Mouse (Mus musculus) forebrain, embryonic 10.5 days (tissue): ENCODE results near the gene Adrb1. TPM values are rescaled to one million over a fixed set of nuclear protein-coding genes. Genes with fewer than 3 reads are reported as not detected.
A peak's percentile ranks its signal among the peaks of the same experiment; 100 is the strongest.

ENCODE experiments used
- DNase-seq: peaks from one replicate; pipeline ENCODE4 v3.0.0-alpha.2; 2017; ENCODE audit warnings: low spot score; ENCODE audit errors: extremely low spot score
- H3K27ac ChIP-seq: fragments of 300-500 bp; sonication (generic); 2 replicates; pipeline ENCODE4 v1.5.1; 2016; ENCODE audit warnings: mild to moderate bottlenecking
- H3K27me3 ChIP-seq: fragments of 300-500 bp; sonication (generic); 2 replicates; pipeline ENCODE4 v1.6.1; 2016; ENCODE audit warnings: mild to moderate bottlenecking; ENCODE audit not compliant: poor library complexity, severe bottlenecking
- H3K36me3 ChIP-seq: fragments of 300-500 bp; sonication (generic); replicated peaks from 2 replicates; pipeline ENCODE4 v1.6.1; 2016; ENCODE audit warnings: mild to moderate bottlenecking, moderate library complexity
- H3K4me1 ChIP-seq: fragments of 300-500 bp; sonication (generic); 2 replicates; pipeline ENCODE4 v1.6.1; 2016
- H3K4me3 ChIP-seq: fragments of 300-500 bp; sonication (generic); 2 replicates; pipeline ENCODE4 v1.5.1; 2016; ENCODE audit warnings: mild to moderate bottlenecking, moderate library complexity
- H3K9me3 ChIP-seq: fragments of 300-500 bp; sonication (generic); 2 replicates; pipeline ENCODE4 v1.6.1; 2016; ENCODE audit warnings: mild to moderate bottlenecking, moderate library complexity
- WGBS: fragments of 180-500 bp; shearing (Covaris S2); methylation state at CpG from one replicate; pipeline ENCODE4 v1.1.7; 2016; 5-methylcytosine and 5-hydroxymethylcytosine counted together
- polyA plus RNA-seq: library from polyadenylated mRNA; unstranded; fragments of >200 nt; fragmentation: Nextera tagmentation; extraction: Ambion mirVana; gene quantifications from 2 replicates; pipeline ENCODE4 v1.2.1, GENCODE M21; 2016

Adrb1 gene
- polyA plus RNA-seq = 0.07 and 0.21 TPM in 2 replicates

DNA sequence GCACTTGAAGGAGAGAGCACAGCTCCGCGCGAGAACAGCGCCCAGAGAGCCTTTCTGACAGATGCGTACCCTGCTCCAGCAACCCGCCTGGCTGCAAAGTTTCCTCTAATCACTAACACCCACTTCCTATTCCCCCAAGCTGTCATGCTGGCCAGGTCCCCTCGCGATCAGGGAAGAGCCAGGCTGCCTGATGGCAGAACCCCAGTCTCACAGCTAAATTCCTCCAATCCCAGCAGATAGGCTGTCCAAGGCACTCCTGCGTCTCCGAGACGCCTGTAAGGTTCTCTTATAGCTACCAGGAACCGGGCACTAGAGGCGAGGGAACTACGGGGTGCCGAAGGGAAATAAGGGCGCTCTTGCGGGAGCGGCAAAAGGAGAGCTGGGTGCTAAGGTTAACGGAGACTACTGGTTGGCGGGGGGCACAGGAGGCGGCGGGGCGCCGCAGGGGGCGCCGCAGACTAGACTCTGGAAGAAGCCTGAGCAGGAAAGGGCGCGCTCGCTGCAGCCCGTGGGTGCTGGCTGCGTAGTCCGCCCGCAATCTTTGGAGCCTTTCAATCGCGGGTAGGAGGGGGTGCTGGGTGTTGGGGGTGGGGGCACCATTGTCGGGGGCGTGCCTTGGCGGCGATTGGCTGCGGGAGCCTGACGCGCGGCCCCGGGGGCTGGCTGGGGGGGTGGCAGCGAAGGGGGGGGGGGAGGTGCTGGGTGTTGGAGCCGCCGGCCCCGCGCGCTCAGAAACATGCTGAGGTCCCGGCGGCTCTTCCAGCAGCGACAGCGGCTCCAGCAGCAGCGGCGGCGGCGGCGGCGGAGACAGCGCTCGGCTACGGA is at the start of gene Adrb1:
Gene Adrb1 (plus strand): TSS at position 813 of the 825 bp plus-strand sequence.
- Histone ChIP-seq H3K4me1 (peaks cover 47% of the 10 kb centered on the region), H3K36me3 (no peaks in the 10 kb centered on the region), H3K27ac (peak within 1 kb of the TSS; percentile 58; the same call in 1 of the 2 replicates), H3K9me3 (no peaks in the 10 kb centered on the region), H3K27me3 (peaks cover 99% of the 10 kb centered on the region), H3K4me3 (peak within 1 kb of the TSS; percentile 60)
- peak; percentile 52 for DNase-seq
- WGBS = under 1% methylated on average over 55 of the region's 63 CpGs

DNA sequence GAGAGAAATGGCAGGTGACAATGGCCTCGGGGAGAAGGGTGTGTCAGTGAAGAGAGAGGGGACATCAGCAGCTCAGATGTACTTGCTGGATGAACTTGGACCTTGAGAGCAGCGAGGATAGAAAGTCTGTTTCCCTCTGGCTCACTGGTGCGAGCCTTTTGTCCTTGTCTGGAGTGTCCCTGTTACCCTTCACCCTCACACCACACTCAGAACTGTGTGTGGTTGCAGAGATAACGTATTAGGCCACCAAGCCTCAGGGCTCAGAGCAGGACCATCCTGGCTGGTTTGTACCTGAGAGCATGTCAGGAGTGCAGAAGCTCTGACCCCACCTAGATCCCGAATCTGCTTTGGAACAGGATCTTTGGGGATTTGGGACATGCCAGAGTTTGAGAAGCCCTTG is 46.3 kb upstream of the Adrb1 start:
- no peak overlapping the region for H3K27ac ChIP-seq
- no peaks in the 10 kb centered on the region for H3K36me3 ChIP-seq
- no peak for DNase-seq
- no peaks in the 10 kb centered on the region for H3K4me1 ChIP-seq
- 84% methylated on average over 5 of the region's 5 CpGs for WGBS
- no peaks in the 10 kb centered on the region for H3K9me3 ChIP-seq
- no peaks in the 10 kb centered on the region for H3K27me3 ChIP-seq
- no peak overlapping the region for H3K4me3 ChIP-seq

DNA sequence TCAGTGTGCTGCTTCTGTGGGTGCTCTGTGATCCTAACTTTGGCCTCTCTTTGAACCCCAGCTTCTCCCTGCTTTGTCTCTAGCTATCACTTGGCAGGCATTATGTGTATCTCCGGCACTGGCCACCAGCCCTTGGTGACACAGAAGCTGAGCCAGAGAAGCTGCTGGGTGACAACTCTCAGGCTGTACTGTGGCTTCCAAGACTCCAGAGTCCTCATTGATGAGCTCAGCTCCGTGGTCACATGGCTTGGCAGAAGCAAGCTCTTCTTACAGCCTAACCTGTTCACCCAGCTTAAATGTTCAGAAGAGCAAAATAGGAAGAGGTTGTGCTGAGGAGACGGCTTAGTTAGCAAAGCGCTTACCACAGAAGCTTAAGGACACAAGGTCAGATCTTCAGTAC is 45.5 kb upstream of the Adrb1 start:
- H3K9me3 ChIP-seq = no peaks in the 10 kb centered on the region
- H3K27me3 ChIP-seq = no peaks in the 10 kb centered on the region
- no peaks in the 10 kb centered on the region for H3K36me3 ChIP-seq
- WGBS = 88% methylated on average over 4 of the region's 4 CpGs
- no peak for DNase-seq
- no peak overlapping the region for H3K27ac ChIP-seq
- H3K4me3 ChIP-seq = no peak overlapping the region
- H3K4me1 ChIP-seq = no peaks in the 10 kb centered on the region

DNA sequence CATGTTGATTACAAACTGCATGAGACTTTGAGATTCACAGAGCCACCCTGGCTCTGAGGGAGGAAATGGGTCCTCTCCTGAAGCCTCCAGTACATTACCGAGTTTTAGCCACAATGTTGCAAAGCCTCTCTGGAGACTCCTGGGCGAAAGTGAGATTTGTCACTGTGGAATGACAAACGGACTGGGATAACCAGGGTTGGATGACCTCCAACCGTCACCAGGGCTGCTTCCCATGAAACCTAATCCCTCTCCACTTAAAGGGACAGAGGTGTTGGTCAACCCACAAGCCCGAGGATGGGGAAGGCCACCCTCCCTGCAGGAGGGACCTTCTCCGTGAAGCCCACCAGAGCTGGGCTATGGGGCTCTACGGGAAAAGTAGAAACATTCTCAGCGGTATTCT is 44.4 kb upstream of the Adrb1 start:
- Histone ChIP-seq H3K9me3 (no peaks in the 10 kb centered on the region), H3K4me1 (no peaks in the 10 kb centered on the region), H3K4me3 (no peak overlapping the region), H3K36me3 (no peaks in the 10 kb centered on the region), H3K27me3 (no peaks in the 10 kb centered on the region), H3K27ac (no peak overlapping the region)
- WGBS = 72% methylated on average over 8 of the region's 8 CpGs
- no peak for DNase-seq

DNA sequence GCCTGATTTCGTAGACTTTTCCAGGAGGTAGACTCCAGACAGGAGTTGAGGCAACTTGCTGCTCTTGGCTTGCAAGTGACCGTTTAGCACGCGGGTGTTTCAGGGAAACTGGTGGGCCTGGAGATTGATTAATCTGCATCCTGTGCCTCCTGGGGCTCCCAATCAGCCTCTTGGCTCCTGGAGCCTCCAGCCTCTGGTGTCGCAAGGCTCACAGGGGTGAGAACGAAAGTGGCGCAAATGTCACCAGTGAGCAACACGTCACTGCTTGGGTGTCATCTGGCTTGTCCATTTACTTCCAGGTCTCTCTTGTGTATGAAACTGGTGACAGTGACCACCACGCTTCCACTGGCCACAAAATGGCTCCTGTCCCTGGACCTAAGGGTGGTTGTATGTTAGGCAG is 43.5 kb upstream of the Adrb1 start:
- no peaks in the 10 kb centered on the region for H3K27me3 ChIP-seq
- H3K4me3 ChIP-seq = no peak overlapping the region
- H3K36me3 ChIP-seq = no peaks in the 10 kb centered on the region
- no peak for DNase-seq
- H3K9me3 ChIP-seq = no peaks in the 10 kb centered on the region
- WGBS = 88% methylated on average over 9 of the region's 9 CpGs
- H3K27ac ChIP-seq = no peak overlapping the region
- H3K4me1 ChIP-seq = no peaks in the 10 kb centered on the region

DNA sequence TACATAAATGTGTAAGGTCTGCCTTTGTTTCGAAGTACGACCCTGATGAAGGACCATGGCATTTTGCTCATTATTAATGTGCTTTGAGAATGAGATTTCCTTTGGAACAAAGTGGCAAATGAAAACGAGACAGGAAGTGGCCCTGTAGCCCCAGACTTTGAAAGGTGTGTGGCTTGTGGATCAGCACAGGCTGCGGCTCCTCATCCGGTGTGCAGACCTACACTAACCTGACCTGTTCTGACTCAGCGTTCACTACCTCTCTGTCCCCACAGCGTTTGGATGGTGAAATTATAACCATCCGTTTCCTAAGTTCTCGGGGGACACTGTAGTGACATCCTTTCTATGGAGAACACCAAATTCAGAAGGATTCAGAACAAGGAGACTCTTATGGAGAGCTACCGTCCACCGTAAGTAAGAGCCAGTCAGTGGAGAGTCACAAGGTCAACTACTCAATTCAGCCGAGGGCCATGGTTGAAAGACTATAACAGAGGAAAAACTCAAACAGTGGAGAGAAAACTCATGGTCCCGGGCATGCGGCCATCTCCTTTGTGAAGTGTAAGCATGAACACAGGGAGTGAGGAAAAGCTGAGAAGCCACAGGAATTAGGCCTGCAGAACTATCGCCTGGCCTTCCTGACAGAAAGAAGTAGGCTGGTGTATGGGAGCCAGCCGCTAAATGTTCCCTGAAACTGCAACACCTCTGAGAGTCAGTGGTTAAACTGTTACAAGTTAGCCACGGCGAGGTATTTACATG is 42.6 kb upstream of the Adrb1 start:
- no peaks in the 10 kb centered on the region for H3K27me3 ChIP-seq
- H3K27ac ChIP-seq = no peak overlapping the region
- H3K9me3 ChIP-seq = no peaks in the 10 kb centered on the region
- H3K4me1 ChIP-seq = no peaks in the 10 kb centered on the region
- H3K36me3 ChIP-seq = no peaks in the 10 kb centered on the region
- H3K4me3 ChIP-seq = no peak overlapping the region
- DNase-seq = no peak
- WGBS = 90% methylated on average over 18 of the region's 18 CpGs

DNA sequence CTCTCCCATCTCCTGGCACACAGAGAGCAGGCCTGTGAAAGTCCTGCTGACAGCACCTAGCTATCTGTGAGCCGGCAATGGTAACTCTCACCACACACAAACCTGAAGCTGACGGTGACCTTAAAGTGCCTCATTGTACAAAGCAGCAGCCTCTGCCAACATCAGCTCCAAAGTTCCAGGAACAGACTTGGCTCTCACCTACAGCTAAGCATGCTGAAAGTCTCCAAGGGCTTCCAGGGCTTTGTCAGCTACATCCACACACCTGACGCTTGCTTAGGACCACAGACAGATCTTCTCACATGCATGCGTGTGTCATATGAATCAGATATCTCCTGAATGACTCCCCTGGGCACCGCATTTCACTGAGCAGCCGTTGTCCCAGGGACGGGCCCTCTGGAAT is 42.0 kb upstream of the Adrb1 start:
- Histone ChIP-seq H3K4me3 (no peak overlapping the region), H3K4me1 (no peaks in the 10 kb centered on the region), H3K36me3 (no peaks in the 10 kb centered on the region), H3K27ac (no peak overlapping the region), H3K27me3 (no peaks in the 10 kb centered on the region), H3K9me3 (no peaks in the 10 kb centered on the region)
- WGBS = 92% methylated on average over 7 of the region's 7 CpGs
- DNase-seq = no peak

DNA sequence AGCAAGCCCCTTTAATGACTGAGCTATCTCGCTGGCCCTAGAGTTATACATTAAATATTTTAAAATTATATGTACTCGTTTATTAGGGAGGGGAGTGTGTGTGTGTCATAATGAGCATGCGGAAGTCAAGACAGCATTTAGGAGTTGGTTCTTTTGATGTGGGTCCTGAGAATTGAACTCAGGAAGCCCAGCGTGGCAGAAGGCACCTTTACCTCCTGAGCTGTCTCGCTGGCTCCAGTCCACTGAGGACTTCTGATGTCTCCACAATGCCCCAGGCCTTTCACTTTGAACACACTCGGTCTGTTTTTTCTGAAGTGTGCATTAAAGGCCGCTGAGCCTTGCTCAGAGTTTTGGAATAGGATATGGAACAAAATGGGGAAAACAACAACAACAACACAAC is 39.7 kb upstream of the Adrb1 start:
- DNase-seq = no peak
- Histone ChIP-seq H3K4me3 (no peak overlapping the region), H3K4me1 (peaks cover 3% of the 10 kb centered on the region; the same call in 1 of the 2 replicates), H3K27ac (no peak overlapping the region), H3K36me3 (no peaks in the 10 kb centered on the region), H3K27me3 (no peaks in the 10 kb centered on the region), H3K9me3 (no peaks in the 10 kb centered on the region)
- 92% methylated on average over 7 of the region's 7 CpGs for WGBS

DNA sequence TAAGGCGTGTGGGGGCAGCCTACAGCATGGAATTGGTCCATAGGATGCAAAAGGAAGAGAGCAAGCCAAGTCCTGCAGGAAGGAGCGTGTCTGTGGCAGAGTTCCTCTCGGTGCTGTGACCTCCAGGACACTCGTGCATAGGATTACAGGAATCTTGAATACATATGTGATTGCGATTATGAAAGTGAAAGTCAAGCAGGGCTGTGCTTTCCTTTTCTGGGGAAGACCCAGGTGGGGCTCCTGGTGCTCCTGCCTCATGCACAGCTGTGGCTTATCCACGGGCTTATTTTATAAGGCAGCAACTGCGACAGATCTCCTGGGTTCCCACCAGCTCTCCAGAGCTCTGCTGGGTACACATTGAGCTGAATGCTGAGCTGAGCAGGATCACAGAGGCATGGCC is 39.2 kb upstream of the Adrb1 start:
- no peak for DNase-seq
- Histone ChIP-seq H3K36me3 (no peaks in the 10 kb centered on the region), H3K4me1 (peaks cover 9% of the 10 kb centered on the region; the same call in 1 of the 2 replicates), H3K27ac (no peak overlapping the region), H3K9me3 (no peaks in the 10 kb centered on the region), H3K4me3 (no peak overlapping the region), H3K27me3 (no peaks in the 10 kb centered on the region)
- 88% methylated on average over 7 of the region's 7 CpGs for WGBS

DNA sequence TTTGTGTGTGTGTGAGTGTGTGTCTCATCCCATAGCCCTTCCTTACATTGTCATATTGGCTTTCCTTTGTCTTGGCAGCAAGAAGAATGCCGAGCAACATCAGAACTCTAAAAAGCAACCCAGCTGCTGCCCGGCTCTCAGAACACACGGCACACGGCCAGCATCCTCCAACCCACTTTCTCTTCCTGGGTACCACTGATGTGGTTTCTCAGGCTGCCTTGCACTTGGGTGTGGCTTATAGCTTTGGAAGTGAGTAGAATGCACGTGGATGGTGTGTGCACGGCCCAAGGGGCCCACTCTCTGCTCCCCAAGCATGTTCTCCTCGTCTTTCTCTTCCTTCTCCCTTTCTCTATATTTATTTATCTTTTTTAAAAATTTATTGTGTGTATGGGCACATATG is 36.5 kb upstream of the Adrb1 start:
- no peak overlapping the region for H3K27ac ChIP-seq
- H3K27me3 ChIP-seq = no peaks in the 10 kb centered on the region
- H3K4me1 ChIP-seq = peaks cover 9% of the 10 kb centered on the region; the same call in 1 of the 2 replicates
- no peaks in the 10 kb centered on the region for H3K9me3 ChIP-seq
- H3K36me3 ChIP-seq = no peaks in the 10 kb centered on the region
- WGBS = 86% methylated on average over 7 of the region's 7 CpGs
- DNase-seq = no peak
- no peak overlapping the region for H3K4me3 ChIP-seq

DNA sequence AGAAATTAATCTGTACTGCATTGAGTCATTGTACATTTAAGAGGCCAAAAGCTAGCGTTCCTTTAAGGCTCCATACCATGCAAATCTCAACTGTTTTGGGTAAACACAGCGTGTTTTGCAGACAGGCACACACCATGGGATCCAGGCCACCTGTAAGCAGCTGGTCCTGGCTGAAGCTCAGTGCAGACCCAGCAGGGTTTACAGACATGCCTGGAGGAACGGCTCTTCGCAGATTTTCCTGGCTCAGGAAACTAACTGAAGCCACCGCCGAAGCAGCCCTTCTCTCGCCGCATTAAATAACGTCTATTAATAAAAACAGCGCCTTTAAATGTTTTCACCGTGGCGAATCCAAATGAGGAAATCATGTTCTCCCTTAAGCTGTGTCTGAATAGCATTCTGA is 35.8 kb upstream of the Adrb1 start:
- WGBS = 86% methylated on average over 12 of the region's 12 CpGs
- no peak for DNase-seq
- Histone ChIP-seq H3K4me3 (no peak overlapping the region), H3K4me1 (peaks cover 9% of the 10 kb centered on the region; the same call in 1 of the 2 replicates), H3K36me3 (no peaks in the 10 kb centered on the region), H3K27me3 (no peaks in the 10 kb centered on the region), H3K27ac (no peak overlapping the region), H3K9me3 (no peaks in the 10 kb centered on the region)

DNA sequence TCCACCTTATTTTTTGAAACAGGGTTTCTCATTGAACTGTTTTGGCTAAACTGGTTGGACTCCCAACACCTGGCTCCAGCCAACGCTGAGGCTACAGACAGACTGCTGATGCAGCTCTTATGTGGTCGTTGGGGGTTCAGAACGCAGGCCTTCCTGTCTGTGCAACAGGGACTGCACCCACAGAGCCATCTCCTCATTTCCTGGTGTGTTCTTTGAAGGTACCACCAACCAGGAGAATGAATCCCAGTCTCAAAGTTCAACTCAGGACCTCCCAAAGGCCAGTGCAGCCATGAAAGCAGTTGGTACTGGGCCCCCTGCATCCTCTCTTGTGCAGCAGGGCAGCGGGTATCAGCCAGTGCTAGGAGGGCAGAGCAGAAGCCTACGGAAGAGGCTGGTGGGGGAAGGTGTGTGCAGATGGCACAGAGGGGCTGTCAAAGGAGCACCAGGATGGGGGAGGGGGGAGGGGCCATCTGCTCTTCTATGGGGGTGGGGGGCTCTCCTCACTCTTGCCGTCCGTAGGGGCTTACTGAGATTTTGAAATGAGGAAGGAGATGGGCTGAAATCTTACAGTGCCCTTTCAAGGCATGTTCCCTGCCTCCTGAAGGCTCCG is 34.9 kb upstream of the Adrb1 start:
- WGBS = 84% methylated on average over 8 of the region's 8 CpGs
- Histone ChIP-seq H3K36me3 (no peaks in the 10 kb centered on the region), H3K27me3 (no peaks in the 10 kb centered on the region), H3K4me3 (no peak overlapping the region), H3K4me1 (peaks cover 11% of the 10 kb centered on the region), H3K9me3 (no peaks in the 10 kb centered on the region), H3K27ac (no peak overlapping the region)
- DNase-seq = no peak

DNA sequence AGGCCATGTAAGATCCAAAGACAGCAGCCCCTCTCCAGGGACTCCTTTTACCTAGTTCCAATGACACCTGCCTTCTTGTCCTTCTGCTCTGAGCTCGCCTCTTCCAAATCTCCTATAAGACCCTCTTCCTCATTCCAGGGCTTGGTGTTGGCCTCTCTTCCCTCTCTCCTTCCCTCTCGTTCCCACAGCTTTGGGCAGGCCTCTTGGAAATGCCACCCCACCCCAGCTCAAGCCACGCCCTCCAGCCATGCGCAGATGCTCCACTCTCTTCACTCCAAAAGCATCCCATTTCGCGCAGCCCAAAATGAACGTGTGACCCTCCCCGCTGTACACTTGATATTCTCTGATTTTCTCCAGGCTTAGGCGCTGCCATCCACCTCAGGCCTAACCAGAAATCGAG is 34.3 kb upstream of the Adrb1 start:
- Histone ChIP-seq H3K27me3 (no peaks in the 10 kb centered on the region), H3K36me3 (no peaks in the 10 kb centered on the region), H3K27ac (no peak overlapping the region), H3K4me3 (no peak overlapping the region), H3K9me3 (no peaks in the 10 kb centered on the region), H3K4me1 (peaks cover 16% of the 10 kb centered on the region)
- WGBS = 86% methylated on average over 10 of the region's 10 CpGs
- DNase-seq = no peak
